Mouse (Mus musculus) erythroblast, embryonic 14.5 days (primary cell): ENCODE results near the gene Wrnip1.

Experiments used
- GATA1 ChIP-seq: IDR thresholded peaks from 2 replicates; pipeline ENCODE4 v1.6.1; 2012; ENCODE audit warnings: low read length, inconsistent platforms, mixed read lengths
- TAL1 ChIP-seq: IDR thresholded peaks from 3 replicates; pipeline ENCODE4 v1.6.1; 2012; ENCODE audit warnings: low read length, inconsistent platforms, mixed read lengths

- TF ChIP-seq GATA1 (no peak), TAL1 (no peak)
Observed at GRCm38 (mm10) chr13:32775889-32776288, 25.9 kb upstream of the Wrnip1 start.
